Mouse (Mus musculus) layer of hippocampus, postnatal 25 days (tissue): ENCODE data around the gene Parm1. TPM values are rescaled to one million over a fixed set of nuclear protein-coding genes. Genes with fewer than 3 reads are reported as not detected.

Experiments
- DNase-seq, 2 experiments: peaks; one replicate each; pipeline ENCODE4 v3.0.0; 2022; ENCODE audit warnings: mixed read lengths in 2 of 2, low spot score in 1 of 2; ENCODE audit errors: extremely low spot score in 1 of 2
- total RNA-seq, 2 experiments: library from RNA; stranded (reverse); gene quantifications; 2 replicates each; pipeline ENCODE4 v1.2.3; 2021

Gene Parm1
- total RNA-seq, 2 experiments from 2014 or later, result 43.2 to 47.1 TPM

DNA sequence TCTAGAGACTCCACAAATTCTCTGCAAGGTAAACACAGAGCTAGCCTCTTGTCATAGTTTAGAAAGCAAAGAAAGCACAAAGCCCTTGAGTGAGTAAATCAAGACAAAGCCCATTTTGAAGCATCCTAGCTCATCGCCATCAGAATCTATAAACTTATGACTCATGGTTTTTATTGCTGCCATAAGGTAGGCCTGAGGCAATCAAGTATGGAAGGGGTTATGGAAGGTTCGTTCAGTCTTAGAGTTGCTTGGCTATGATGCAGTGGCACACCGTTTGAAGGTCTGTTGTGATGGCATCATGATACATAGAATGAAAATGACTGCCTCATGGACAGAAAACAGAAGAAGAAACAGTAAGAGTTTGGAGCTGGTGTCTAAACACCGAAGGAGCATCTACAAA, 133.9 kb downstream of the Parm1 start:
- no peak for DNase-seq

GRCm38 (mm10) chr5:91653061-91653915, 135.9 kb downstream of the Parm1 start:
- no peak for DNase-seq

DNA sequence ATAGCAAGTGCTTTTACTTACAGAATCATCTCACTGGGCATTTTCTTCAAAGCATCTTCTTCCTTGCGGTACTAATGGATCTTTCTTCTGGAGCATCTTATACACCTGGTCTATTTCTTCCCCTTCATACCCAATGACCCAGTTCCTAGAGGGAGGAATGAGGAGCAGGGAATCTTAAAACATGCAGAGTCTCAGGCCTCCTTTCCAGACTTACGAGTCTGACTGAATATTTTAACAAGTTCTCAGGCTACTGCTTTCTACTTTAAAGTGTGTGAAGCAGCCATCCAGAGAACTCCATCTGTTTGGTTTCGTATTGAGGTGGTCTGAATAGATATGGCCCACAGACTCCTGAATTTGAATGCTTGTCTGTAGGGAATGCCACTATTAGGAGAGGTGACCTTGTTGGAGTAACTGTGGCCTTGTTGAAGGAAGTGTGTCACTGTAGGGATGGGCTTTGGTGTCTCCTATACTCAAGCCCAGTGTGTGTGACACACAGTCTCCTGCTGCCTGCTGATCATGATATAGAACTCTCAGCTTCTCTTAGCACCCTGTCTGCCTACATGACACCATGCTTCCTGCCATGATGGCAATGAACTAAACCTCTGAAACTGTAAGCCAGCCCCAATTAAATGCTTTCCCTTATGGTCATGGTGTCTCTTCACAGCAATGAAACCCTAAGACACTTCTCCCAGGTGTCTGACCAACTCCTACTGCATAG, 137.1 kb downstream of the Parm1 start:
- DNase-seq, result no peak

DNA sequence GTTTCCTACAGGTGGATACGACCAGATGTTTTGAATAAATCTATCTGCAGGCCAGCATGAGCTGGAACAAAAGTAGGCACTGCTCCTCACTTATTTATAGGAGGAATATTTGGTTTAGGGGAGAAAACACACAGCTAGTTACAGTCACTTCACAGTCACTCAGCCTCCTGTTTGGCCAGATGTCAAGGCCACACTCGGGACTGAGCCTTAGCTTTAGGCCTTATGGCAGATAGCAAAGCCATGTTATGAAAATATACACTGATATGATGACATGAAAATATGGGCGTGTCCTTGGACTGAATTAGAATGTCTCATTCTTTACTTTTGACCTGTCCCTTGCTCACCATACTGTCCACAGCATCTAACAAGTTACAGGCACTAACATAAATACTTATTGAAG, 137.8 kb downstream of the Parm1 start:
- no peak for DNase-seq

DNA sequence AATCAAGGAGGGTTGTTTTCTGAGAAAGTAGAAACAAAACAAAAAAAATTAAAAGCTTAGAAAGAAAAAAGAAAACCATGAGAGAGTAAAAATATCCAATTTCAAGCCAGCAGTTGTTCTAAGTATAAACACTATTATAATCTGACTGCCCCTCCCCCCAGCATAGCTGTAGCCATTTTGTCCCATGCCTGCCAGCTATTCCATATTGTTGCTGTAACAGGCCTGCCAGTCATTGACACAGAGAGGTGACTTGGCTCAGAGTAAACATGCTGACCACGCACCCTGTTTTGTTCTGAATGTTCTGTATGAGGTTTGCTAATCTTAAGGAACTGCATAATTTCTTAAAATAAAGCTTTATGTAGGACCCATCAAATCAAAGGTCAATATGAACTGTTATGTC, 145.3 kb downstream of the Parm1 start:
- no peak for DNase-seq

DNA sequence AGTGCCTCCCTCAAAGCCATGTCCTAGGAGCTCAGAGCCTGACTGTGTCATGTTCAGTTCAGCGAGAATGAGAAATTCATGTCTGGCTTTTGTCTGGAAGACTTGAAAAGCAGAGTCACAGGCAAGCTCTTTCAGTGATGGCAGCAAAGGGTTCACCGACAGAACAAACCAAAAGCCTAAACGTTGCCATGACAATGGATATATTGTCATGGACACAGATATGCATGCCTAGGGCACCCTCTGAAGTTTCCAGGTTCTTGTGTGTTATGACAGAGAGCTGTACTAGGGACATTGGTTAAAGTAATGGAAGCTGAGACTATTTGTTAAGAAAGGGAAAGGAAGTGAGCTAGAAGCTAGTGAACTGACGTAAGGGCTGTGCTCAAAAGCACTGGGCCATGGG, 149.7 kb downstream of the Parm1 start:
- DNase-seq, result no peak

DNA sequence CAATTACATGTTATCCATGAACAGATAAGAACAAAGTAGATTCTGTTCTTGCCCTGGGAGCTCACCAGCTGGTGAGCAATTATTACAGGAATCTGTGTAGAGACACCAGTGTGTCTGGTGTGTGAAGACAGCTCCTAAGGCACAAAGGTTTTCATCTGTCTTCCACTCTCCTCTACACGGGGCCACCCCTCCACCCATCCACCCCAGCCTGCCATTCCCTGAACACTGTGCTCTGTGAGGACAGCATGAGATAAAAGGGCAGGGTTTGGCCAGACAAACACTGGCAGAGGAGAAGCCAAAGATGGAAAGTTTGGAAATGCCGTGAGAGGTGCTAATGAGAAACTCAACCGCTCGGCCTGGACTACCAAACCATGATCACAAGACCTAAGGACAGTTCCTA, 151.8 kb downstream of the Parm1 start:
- no peak for DNase-seq

Other genes with a start within 250 kb of the Parm1 start
- under 1 TPM; 0.45 to 0.96 TPM for gene Btc, start 114.6 kb upstream of the Parm1 start, total RNA-seq